Mouse (Mus musculus): ENCODE results near the gene Cd8b1.

Gene Cd8b1

DNA sequence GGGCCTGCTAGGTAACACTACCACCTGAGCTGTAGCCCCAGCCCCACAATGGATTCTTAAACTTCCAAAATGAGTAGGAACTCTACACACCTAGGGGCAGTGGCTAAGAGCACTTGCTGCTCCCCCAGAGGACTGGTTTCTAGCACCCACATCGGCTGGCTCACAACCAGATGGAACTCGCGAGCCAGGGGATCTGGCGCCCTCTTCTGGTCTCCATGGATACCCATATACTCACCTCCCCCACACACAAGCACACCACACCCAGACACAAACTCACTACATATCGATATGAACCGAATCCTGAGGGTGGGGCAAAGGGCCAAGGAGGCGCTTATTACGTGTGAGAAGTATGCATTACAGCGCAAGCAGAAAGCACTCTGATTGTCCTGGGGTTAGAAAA lies 25.4 kb downstream of the Cd8b1 start:
- DNase-seq (ENCODE audit: low spot score in 2 of 2): no peak

DNA sequence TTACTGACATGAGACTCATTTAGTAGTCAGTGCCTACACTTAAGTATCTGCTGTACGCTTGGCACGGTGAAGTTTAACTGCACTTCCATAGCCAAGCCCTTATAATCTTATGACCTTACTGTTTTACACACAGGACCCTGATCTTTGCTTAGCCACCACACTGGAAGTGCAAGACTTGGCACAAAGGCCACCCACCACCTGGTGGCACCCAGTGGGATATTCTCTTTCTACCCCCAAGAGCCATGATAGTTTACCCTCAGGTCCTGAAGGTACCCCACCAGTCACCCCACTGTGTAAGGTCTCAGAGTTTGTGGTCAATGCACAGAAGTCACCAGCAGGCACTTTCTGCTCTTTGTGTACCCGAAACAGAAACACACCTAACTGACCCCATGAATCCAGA lies 28.6 kb downstream of the Cd8b1 start:
- DNase-seq (ENCODE audit: low spot score in 2 of 2): no peak

- no peak for DNase-seq (ENCODE audit: low spot score in 2 of 2)
These were observed 29.6 kb downstream of the Cd8b1 start for GRCm38 (mm10) chr6:71352201-71352600.

DNA sequence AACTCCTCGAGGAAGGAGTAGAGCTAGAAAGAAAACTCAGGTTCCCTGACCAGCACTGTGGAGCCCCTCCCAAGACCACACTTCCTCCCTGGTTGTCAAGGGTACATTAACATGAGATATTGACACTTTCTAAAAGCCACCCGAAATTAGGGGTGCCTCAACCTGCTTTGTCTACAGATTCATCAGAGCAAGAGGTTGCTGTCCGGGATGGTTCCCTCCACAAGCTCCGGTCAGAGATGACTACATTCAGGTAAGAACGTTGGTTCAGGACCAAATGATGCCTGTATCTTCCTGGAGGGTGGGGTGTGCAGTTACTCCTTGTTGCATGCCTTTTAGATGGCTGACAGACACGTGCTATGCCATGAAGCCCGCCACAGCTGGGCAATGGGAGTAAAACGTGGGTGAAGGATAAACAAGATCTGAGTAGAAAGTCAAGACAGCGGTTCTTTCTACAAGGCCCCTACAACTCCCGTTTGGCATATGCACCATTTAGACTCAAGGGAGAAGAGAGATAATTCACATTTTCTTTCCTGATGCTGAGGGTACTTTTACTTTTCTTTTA lies 30.4 kb downstream of the Cd8b1 start:
- no peak for DNase-seq (ENCODE audit: low spot score in 2 of 2)

- DNase-seq (ENCODE audit: low spot score in 2 of 2): no peak
These were observed 31.1 kb downstream of the Cd8b1 start for GRCm38 (mm10) chr6:71353722-71354121.

DNA sequence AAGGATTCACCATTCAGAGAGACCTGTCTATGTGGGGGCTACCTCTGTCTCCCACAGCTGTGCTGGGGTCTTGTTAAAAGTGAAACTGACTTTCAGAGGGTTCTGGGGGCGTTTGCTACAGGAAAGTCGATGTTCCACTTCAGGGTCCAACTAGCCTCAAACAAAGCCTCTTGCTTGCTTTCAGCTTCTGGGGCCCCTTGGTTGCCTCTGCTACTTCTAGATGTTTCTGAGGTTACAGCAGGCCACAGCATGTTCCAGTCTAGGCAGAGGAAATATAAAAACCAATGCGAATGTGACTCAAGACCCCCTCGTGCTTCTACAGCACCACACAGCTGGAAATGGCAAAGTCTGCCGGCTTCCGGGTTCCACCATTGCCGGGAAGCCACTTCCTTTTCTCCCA lies 34.9 kb downstream of the Cd8b1 start:
- DNase-seq (ENCODE audit: low spot score in 2 of 2): no peak

- no peak for DNase-seq (ENCODE audit: low spot score in 2 of 2)
These were observed 37.6 kb downstream of the Cd8b1 start for GRCm38 (mm10) chr6:71360221-71360620.

DNA sequence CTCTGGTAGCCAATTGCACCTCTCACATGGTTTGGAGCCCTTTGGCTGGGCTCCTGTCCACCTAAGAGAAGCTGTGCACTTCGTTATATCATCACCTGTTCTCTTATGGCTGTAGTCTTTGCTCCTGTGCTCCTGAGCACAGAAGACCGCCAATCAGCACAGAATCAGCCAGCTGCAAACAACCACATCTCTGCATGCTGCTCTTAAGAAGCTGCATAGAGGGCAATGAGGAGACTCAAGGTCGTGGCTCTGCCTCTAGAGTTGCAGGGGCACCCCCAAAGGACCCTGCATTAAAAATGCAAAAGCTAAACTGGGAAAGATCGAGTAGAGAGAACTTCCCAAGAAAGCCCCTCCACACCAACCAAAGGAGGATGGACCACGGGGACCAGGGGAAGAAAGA lies 38.2 kb downstream of the Cd8b1 start:
- no peak for DNase-seq (ENCODE audit: low spot score in 2 of 2)

DNA sequence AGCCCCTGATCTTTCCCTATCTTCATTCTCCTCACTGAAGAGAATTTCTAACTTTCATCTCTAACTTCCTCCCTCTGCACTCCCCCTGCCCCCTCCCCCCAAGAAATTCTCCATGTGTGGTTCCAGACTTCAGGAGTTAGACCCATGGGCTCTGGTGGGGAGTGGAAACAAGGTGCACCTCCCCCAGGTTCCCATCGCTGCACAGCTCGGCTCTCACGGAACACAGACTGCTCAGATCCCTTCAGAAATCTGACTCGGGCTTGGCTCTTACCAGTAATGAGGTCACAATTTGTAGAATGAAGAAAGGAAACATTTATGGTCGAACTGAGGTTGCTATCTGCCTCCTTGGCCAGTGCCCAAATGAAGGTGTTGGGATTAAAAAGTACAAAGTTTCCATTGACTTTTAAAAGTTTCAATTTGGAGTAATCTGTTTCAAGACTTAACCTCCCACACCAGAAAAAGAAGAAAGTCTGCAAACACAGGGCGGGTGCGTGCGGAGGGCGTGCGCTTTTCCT lies 38.6 kb downstream of the Cd8b1 start:
- DNase-seq (ENCODE audit: low spot score in 2 of 2): no peak

GRCm38 (mm10) chr6:71363995-71364394 lies 41.4 kb downstream of the Cd8b1 start:
- no peak for DNase-seq (ENCODE audit: low spot score in 2 of 2)

DNA sequence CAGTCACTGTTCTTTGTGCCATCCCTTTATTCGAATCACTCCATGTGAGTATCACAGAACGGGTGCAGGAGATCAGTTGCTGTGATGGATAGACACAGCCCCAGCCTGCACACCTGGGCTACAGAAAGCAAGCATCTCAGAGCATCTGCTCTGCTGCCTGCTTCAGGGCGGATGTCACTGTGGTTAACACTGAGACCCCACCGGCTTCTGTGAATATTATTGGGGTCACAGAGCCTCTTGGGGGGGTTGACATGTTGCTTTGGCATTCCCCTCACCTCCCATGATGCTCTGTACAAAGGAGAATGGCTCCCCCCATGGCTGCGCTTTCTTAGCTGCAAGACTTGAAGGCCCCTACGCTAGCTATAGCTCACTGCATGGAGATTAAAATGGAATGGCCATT lies 46.8 kb downstream of the Cd8b1 start:
- DNase-seq (ENCODE audit: low spot score in 2 of 2): no peak

- DNase-seq (ENCODE audit: low spot score in 2 of 2): no peak
These were observed 48.6 kb downstream of the Cd8b1 start for GRCm38 (mm10) chr6:71371085-71371605.

DNA sequence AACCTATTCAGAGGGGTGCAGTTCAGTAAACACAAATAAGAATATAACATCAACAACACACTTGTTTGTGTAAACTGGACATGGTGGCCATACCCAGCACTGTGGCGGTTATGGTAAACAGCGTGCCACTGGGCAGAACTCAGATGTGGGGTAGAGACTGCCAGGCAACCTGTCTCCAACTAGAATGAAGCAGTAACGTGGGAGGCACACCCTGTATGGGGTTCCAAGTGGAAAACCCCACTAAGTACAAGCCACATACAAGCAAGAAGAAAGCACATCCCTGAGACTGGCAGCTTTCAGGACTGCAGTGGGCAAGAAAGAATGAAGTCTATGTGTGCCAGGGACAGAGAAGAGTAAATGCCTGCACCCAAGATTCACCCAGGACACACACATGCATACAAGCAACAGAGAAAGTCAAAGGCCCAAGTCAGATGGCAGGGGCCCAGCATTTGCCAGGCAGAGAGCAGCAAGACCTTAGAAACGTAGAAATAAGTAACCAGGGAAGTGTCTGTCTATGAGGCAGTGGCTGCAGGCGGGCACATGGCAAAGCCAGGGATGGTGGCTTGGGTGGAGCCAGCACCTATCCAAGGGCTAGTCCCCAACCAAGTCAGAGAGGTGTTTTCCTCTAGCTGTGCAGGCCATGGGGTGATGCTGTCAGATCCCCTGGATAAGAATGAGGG lies 49.6 kb downstream of the Cd8b1 start:
- no peak for DNase-seq (ENCODE audit: low spot score in 2 of 2)

GRCm38 (mm10) chr6:71373249-71373775 lies 50.7 kb downstream of the Cd8b1 start, which contains the start of gene Cd8a:
Gene Cd8a (plus strand): TSS chr6:71373427.
- DNase-seq (ENCODE audit: low spot score in 2 of 2): no peak

GRCm38 (mm10) chr6:71374311-71374829 lies 51.8 kb downstream of the Cd8b1 start:
- DNase-seq (ENCODE audit: low spot score in 2 of 2): no peak

GRCm38 (mm10) chr6:71374921-71375320 lies 52.3 kb downstream of the Cd8b1 start:
- no peak for DNase-seq (ENCODE audit: low spot score in 2 of 2)

- no peak for DNase-seq (ENCODE audit: low spot score in 2 of 2)
These were observed 54.1 kb downstream of the Cd8b1 start for GRCm38 (mm10) chr6:71376711-71377110.

DNA sequence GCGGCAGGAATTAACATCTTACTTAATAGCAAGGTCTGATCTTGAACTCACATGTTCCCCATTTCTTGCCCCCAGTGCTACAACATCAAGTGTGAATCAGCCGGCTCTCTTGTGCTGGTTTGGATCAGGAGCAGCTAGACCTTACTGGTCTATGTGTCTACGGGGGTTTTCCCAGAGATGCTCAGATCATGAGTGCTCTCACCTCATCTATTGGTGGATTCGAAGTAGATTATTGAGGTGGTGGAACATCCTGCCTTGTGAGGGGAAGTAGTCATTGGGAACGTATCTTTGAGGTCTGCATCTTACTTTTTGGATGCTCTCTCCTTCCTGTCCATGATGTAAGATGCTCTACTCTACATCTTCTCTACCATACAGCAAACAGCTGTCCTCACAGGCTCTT lies 59.1 kb downstream of the Cd8b1 start:
- DNase-seq (ENCODE audit: low spot score in 2 of 2): no peak

Measured in right cerebral cortex, postnatal 36 days (tissue).